Mouse (Mus musculus): ENCODE data around the gene Zfp518b. TPM values are rescaled to one million over a fixed set of nuclear protein-coding genes. Genes with fewer than 3 reads are reported as not detected.

The Zfp518b gene
- 0.52 TPM for polyA plus RNA-seq (2017; shearing (Covaris generic))

DNA sequence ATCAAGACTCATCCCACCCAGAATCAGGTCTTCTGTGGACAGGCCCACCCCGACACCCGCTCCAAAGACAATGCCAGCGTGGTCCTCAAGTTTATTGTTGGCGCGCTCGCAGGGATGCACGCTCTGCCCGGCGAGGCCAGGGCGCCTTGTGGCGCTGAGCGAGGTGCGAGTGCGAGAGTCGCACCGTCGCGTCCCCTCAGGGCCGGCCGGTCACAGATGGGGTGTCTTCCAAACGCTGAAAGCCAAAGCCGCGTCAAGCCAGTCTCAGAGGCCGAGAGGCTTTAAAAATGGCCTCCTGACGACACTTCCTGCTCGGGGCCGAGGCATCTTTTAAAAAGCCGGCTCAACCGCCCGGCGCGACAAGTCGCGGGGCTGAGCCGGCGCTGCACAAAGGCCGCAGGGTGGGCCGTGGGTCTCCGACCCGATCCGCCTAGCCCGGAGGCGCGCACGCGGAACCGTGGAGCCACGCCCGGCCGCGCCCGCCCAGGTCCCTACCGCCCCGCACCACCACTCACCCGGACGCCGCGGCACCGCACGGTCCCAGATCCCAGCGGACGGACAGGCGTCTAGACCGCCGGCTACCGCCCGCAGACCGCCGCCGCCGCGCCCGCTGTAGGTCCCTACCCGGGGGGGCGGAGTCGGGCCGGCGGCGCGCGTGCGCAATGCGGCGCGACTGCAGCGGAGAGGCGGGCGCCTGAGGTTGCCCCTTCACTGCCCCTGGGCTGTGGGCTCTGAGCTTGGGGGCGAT, at the start of gene Zfp518b:
Zfp518b (minus strand) TSS at position 663 of the 748 bp plus-strand sequence.

Other genes with a start within 250 kb of the Zfp518b start
- gene Slc2a9, start 181.7 kb downstream of the Zfp518b start, polyA plus RNA-seq (2017; shearing (Covaris generic)): 10.1 TPM
- 419 TPM for gene Wdr1, start 121.6 kb downstream of the Zfp518b start, polyA plus RNA-seq (2017; shearing (Covaris generic))
- gene Clnk, start 192.0 kb upstream of the Zfp518b start, polyA plus RNA-seq (2017; shearing (Covaris generic)): not detected

All from CD4-positive, CD25-positive, alpha-beta regulatory T cell, adult 9 weeks (primary cell).